Mouse (Mus musculus) v-Abl transformed pro-B cells (cell line): ENCODE data around the gene Trim44.

Experiments
- in situ Hi-C, 2 experiments: fragments of 400-800 bp; cut with MboI; formaldehyde crosslinking; loops; one replicate each; pipeline ENCODE4 v1.15.1; 2025; ENCODE audit not compliant: unreplicated experiment in 2 of 2

Gene Trim44

GRCm38 (mm10) chr2:102373406-102374105, 34.1 kb downstream of the Trim44 start:
- in situ Hi-C loops, result no loop called here

- in situ Hi-C loops, result no loop called here
Observed at GRCm38 (mm10) chr2:102372690-102373089, 34.9 kb downstream of the Trim44 start.

GRCm38 (mm10) chr2:102371332-102371731, 36.3 kb downstream of the Trim44 start:
- in situ Hi-C loops, result no loop called here

GRCm38 (mm10) chr2:102365983-102366545, 41.6 kb downstream of the Trim44 start:
- in situ Hi-C loops, result no loop called here

- in situ Hi-C loops, result no loop called here
Observed at GRCm38 (mm10) chr2:102364565-102365200, 42.9 kb downstream of the Trim44 start.

GRCm38 (mm10) chr2:102362896-102363530, 44.6 kb downstream of the Trim44 start:
- in situ Hi-C loops, result no loop called here

DNA sequence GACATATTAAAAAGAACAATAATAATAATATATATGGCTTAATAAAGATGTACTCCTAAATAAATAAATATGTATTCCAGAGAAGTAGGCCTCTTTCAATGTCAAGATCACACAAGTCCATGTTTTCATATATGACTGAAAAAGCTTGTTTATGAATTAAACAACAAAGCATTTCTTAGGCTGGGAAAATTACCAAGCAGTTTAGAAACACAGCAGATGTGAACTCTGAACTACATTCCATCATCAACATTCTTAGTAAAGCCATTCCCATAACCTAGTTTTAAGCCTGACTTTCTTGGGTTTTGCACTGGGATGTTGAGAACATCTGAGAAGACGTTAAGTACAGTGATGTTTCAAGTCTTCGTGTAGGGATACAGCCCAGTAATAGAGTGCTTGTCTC, 45.4 kb downstream of the Trim44 start:
- in situ Hi-C loops, result no loop called here

- in situ Hi-C loops, result no loop called here
Observed at GRCm38 (mm10) chr2:102356879-102357695, 50.5 kb downstream of the Trim44 start.

DNA sequence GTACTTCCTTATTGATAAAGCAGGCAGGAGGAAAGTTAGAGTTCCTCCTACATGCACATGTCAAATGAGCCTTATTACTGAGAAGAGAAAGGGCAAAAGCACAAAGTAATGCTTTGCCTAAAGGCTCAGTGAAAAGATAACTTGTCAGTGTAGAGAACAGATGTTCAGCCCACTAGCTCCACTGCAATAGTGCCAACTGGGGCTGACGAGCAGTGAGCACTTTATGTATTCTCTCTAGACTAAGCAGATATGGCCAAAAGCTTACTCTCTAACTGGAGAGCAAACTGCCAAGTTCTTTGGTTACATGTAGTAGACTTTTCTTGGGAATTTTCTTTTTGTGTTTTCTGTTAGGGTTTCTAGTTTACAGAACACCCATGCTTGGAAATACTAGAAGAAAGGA, 53.6 kb downstream of the Trim44 start:
- in situ Hi-C loops, result no loop called here

DNA sequence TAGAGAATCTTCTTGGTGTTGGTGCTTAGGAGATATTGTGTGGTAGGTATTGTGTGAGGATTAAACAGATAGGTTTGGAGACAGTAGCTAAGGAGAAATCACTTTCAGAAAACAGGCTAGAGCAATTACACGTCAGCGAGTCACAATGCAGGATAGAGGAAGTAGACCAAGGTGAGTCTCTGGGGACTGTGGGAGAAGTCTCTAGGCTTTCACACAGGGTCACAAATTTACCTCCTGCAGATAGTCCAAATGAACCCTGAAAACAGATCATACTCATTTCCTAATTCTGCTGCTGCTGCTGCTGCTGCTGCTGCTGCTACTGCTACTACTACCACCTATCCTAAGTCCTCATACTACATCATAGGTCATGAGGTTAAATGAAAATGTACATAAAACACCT, 66.2 kb downstream of the Trim44 start:
- in situ Hi-C loops, result no loop called here

DNA sequence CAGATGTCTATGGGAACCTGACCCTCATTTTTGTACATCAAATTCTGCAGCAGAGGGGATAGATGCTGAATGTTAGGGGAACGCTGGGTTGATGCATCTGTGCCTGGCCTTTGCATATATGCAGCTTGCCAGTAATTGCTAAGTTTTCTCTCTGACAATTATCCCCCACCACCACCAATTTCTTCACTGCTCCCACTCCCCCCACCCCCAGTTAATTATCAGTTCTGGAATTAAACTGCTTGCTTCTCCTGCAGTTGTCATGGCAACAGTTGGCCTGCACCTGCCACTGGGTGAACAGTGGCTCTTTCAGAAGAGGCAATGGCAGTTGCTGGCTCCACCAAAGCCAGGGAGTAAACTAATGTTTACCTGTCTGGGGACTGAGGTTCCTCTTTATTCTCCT, 70.8 kb downstream of the Trim44 start:
- in situ Hi-C loops, result no loop called here

GRCm38 (mm10) chr2:102331932-102332331, 75.7 kb downstream of the Trim44 start:
- in situ Hi-C loops, result no loop called here

- in situ Hi-C loops, result no loop called here
Observed at GRCm38 (mm10) chr2:102331092-102331491, 76.5 kb downstream of the Trim44 start.

- in situ Hi-C loops, result no loop called here
Observed at GRCm38 (mm10) chr2:102325921-102326320, 81.7 kb downstream of the Trim44 start.

DNA sequence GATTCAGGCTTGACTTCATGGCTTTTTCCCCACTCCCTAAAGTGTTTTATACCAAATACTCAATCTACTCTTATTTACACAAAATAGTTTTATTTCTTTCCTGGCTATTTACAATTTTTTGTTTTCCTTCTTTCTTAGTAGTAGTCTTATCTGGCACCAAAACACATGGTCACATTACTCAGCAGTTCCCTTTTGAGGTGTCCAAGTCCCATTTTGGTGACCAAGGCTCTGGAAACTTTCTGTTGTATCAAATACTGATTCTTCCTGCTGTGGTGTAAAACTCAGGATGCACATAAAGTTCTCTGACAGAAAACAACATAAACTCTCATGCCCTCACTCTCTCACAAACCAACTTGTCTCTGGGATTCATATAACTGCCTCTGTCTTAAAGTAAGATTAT, 83.3 kb downstream of the Trim44 start:
- in situ Hi-C loops, result no loop called here

- in situ Hi-C loops, result no loop called here
Observed at GRCm38 (mm10) chr2:102316540-102316939, 91.1 kb downstream of the Trim44 start.

DNA sequence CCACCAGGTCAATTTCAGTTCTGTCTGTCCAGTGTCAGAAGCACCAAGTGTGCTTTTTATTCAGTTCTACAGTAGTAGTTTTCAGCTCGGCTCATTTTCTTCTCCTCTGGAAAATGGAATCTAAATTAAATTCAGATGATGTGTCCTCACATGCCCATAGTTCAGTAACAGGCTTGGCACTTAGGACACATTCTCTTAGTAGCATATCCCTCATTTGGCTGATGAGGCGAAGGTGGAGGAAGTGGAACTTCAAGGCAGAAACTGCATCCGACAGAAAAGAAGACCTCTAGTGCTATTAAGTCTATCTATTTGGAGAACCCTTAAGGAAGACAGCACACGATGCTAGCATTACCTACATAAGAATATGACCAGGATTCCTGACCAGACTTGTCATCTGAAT, 92.5 kb downstream of the Trim44 start:
- in situ Hi-C loops, result no loop called here

- in situ Hi-C loops, result no loop called here
Observed at GRCm38 (mm10) chr2:102314610-102315009, 93.0 kb downstream of the Trim44 start.

DNA sequence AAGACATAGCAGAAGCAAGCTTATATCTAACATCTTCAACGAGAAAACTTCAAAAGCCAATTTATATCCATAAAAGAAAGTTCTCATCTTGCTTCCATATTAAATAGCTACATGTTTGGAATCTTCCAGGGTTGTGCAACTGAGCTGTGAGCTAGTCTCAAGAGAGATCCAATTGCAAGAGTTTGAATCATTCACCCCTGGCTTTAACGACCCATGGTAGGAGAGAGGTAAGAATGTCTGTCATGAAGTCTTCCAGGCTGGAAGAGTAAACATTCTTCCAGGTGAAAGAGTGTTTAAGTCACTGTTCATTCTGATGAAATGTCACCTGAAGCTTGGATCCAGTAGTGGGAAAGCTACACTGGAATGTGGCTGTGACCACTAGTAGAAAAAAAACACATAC, 93.6 kb downstream of the Trim44 start:
- in situ Hi-C loops, result no loop called here

- in situ Hi-C loops, result no loop called here
Observed at GRCm38 (mm10) chr2:102312903-102313302, 94.7 kb downstream of the Trim44 start.

DNA sequence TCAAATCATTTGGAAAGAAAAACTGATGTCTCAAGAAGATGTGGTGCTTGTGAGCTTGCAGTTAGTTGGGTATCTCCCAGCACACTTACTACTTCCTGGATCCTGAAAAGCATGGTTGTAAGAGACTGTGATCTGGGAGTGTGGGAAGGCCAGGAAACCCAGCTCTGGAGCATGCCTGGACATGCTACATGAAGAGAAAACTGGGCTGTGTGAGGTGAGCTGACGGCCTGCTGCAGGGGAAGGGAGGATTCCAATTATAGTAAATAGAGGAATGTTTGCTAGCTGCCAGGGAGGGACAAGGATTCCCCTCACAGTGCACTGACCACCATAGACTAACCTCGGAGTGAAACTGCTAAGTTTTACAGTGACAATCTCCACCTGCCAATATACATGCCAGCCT, 104.4 kb downstream of the Trim44 start:
- in situ Hi-C loops, result no loop called here
